Mouse (Mus musculus): ENCODE data around the gene Pcdh20.

DNA sequence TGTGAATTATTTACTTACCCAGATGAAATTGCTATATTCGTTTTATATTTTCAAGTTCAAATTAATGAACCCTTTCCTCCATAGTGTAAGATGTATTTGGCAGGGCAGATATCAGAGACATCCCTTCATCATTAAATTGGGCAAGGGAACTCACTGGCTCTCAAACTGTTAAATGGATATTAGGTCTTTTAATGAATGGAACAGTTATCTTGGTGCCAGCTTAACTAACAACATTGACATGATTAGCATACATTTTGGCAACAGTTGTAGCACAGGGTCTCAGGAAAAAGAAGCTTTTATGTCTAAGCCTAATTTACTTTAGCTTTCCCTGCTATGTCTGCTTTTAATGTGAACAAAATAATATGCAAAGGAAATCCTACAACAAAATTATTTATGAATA lies 6.8 kb downstream of the Pcdh20 start:
- TF ChIP-seq POLR2A (IDR thresholded peaks at IDR 0.05; ENCODE audit: low read depth, low read length) (no peak), CTCF (IDR thresholded peaks at IDR 0.05; ENCODE audit: extremely low read depth, insufficient read depth, insufficient read length, insufficient replicate concordance) (no peak)
